In genomic region chr1:143646219-143646618, GRCm38 (mm10) we compare ENCODE assay signal across 15 mouse cellular contexts. TPM values are rescaled to one million over a fixed set of nuclear protein-coding genes. Genes with fewer than 3 reads are reported as not detected.
DNase-seq lines count a peak whose midpoint lies in the region; ATAC-seq lines count a peak whose summit lies in the region.
"Had no signal": no experiment of that assay in that cellular context is flagged by ENCODE, and none has a peak within 500 bp of the region (broad histone marks: within the 10 kb centered on the region; RNA-seq: fewer than 3 reads in every experiment).

No protein-coding gene starts in this region.

- no peak for DNase-seq in cerebellum, adult 8-10 months
- DNase-seq in frontal cortex, postnatal 10 days (ENCODE audit: low spot score in 2 of 2), result no peak
- peak; percentile 25 to 38 for DNase-seq in left cerebral cortex, postnatal 25 days (ENCODE audit: low spot score in 2 of 2)
- DNase-seq in left cerebral cortex, adult 9 months (ENCODE audit: low spot score in 2 of 2), result no peak
- DNase-seq in brain, adult 2 months (ENCODE audit: low read depth, low spot score), result peak; percentile 50
- DNase-seq in right cerebral cortex, postnatal 4 days, result no peak
- DNase-seq: adrenal gland, adult 2 months; embryo, embryonic 11 days; gastrocnemius, postnatal 14 days; lung, adult 18-20 months; lung, postnatal 36 days; right cerebral cortex, adult 18-20 months had no signal

- ATAC-seq in cerebellum, adult (ENCODE audit: insufficient number of reproducible peaks, low FRiP score, low TSS enrichment), result peak; percentile 58; the same call in 1 of the 2 replicates
- peak; percentile 78 for ATAC-seq in frontal cortex, adult (ENCODE audit: low TSS enrichment)
- ATAC-seq: intestine, postnatal 0 days had no signal

- intact Hi-C loops in left cerebral cortex, postnatal 25 days (cut with DNase I), result no loop called here

RNA-seq across cellular contexts. Expression of gene B3galt2, which starts 5.8 kb away (rescaled TPM):
- 10 to 100 TPM; 16.9 to 23.1 TPM for total RNA-seq in left cerebral cortex, postnatal 25 days (2021)

RNA-seq across cellular contexts. Expression of gene Cdc73, which starts 56.5 kb away (rescaled TPM):
- 10 to 100 TPM; 61.6 to 62.3 TPM for total RNA-seq in left cerebral cortex, postnatal 25 days (2021)

Comparison
In these comparisons a context has a peak if more than half of its experiments do, and no peak if none do; other contexts are left out.
1. DNase-seq: peak in left cerebral cortex, postnatal 25 days (2 of 2) and brain, adult 2 months (single experiment); none in cerebellum, adult 8-10 months (single experiment), frontal cortex, postnatal 10 days (0 of 2), left cerebral cortex, adult 9 months (0 of 2) and right cerebral cortex, postnatal 4 days (single experiment).